8 mouse cellular contexts compared by ENCODE assay signal in genomic region chr12:70968791-70969307, GRCm38 (mm10). TPM values are rescaled to one million over a fixed set of nuclear protein-coding genes. Genes with fewer than 3 reads are reported as not detected.
DNase-seq lines count a peak whose midpoint lies in the region; ATAC-seq lines count a peak whose summit lies in the region.

No protein-coding gene starts in this region.

- peak; percentile 64 for ATAC-seq in hindbrain, embryonic 15.5 days (ENCODE audit: low FRiP score, low read depth)

- H3K9ac ChIP-seq in hindbrain, embryonic 15.5 days, result peak overlapping the region; percentile 63

- peak overlapping the region; percentile 67 for H3K4me3 ChIP-seq in hindbrain, embryonic 15.5 days

- peaks cover 7% of the 10 kb centered on the region for H3K4me1 ChIP-seq in hindbrain, embryonic 15.5 days (replicated peaks)

- H3K36me3 ChIP-seq in hindbrain, embryonic 15.5 days, result peaks cover 10% of the 10 kb centered on the region

- WGBS in hindbrain, embryonic 15.5 days, result under 1% methylated on average over 15 of the region's 15 CpGs

- peak overlapping the region; percentile 92 for H3K27ac ChIP-seq in hindbrain, embryonic 15.5 days (replicated peaks)

- peak; percentile 45 for DNase-seq in WW6 (ENCODE audit: low read depth, low spot score)
- DNase-seq in cerebellum, postnatal 36 days, result peak; percentile 76 to 90
- peak; percentile 91 to 94 for DNase-seq in frontal cortex, postnatal 36 days (ENCODE audit: low spot score in 2 of 2)
- DNase-seq in layer of hippocampus, postnatal 36 days, result peak; percentile 81 to 87
- peak; percentile 93 for DNase-seq in lung, postnatal 25 days (ENCODE audit: low spot score)
- DNase-seq in retina, embryonic 14.5 days (ENCODE audit: low spot score), result peak; percentile 98
- DNase-seq in thymus, postnatal 36 days, result peak; percentile 82 to 85

- H3K27me3 ChIP-seq in hindbrain, embryonic 15.5 days, result no peaks in the 10 kb centered on the region

- peak overlapping the region; percentile 68 for H3K4me2 ChIP-seq in hindbrain, embryonic 15.5 days

- no peaks in the 10 kb centered on the region for H3K9me3 ChIP-seq in hindbrain, embryonic 15.5 days

RNA-seq across cellular contexts. Expression of gene Psma3, which starts 5.6 kb away (rescaled TPM):
- 492 and 509 TPM in 2 replicates for polyA plus RNA-seq in hindbrain, embryonic 15.5 days (2015; fragmentation: Nextera tagmentation; extraction: Ambion mirVana)
- 100 to 1,000 TPM; 214 to 229 TPM for total RNA-seq in layer of hippocampus, postnatal 36 days (2021)

RNA-seq across cellular contexts. Expression of gene Actr10, which starts 31.2 kb away (rescaled TPM):
- 174 and 180 TPM in 2 replicates for polyA plus RNA-seq in hindbrain, embryonic 15.5 days (2015; fragmentation: Nextera tagmentation; extraction: Ambion mirVana)
- 100 to 1,000 TPM; 162 to 168 TPM for total RNA-seq in layer of hippocampus, postnatal 36 days (2021)

RNA-seq across cellular contexts. Expression of gene Arid4a, which starts 46.9 kb away (rescaled TPM):
- 40.1 and 43.1 TPM in 2 replicates for polyA plus RNA-seq in hindbrain, embryonic 15.5 days (2015; fragmentation: Nextera tagmentation; extraction: Ambion mirVana)
- 10 to 100 TPM; 41.7 to 44.2 TPM for total RNA-seq in layer of hippocampus, postnatal 36 days (2021)

Comparison
In these comparisons a context has a peak if more than half of its experiments do, and no peak if none do; other contexts are left out.
1. Peak in every context shown above with its lines: DNase-seq, ATAC-seq, H3K4me3 ChIP-seq and H3K27ac ChIP-seq.
2. DNase-seq: peak in every context shown above with its lines; median percentile 98 in retina, embryonic 14.5 days; 93 in lung, postnatal 25 days; 92 in frontal cortex, postnatal 36 days; 84 in layer of hippocampus, postnatal 36 days; 84 in thymus, postnatal 36 days; 83 in cerebellum, postnatal 36 days; 45 in WW6.